In genomic region chr9:40391359-40391758, GRCm38 (mm10) we compare ENCODE assay signal across 10 mouse cellular contexts.
DNase-seq lines count a peak whose midpoint lies in the region; ATAC-seq lines count a peak whose summit lies in the region.
"Had no signal": no experiment of that assay in that cellular context is flagged by ENCODE, and none has a peak within 500 bp of the region (broad histone marks: within the 10 kb centered on the region; RNA-seq: fewer than 3 reads in every experiment).

No protein-coding gene starts in this region.

- H3K4me1 ChIP-seq in heart, embryonic 12.5 days (replicated peaks) = peaks cover 25% of the 10 kb centered on the region
- peaks cover 7% of the 10 kb centered on the region for H3K4me1 ChIP-seq in hindbrain, embryonic 11.5 days (replicated peaks; ENCODE audit: control insufficient read depth, insufficient read depth, low read length)
- peaks cover 13% of the 10 kb centered on the region for H3K4me1 ChIP-seq in midbrain, embryonic 11.5 days (ENCODE audit: control insufficient read depth, insufficient read depth, low read length)

- peak overlapping the region; percentile 59 for H3K4me2 ChIP-seq in heart, embryonic 12.5 days
- peak overlapping the region; percentile 36 for H3K4me2 ChIP-seq in hindbrain, embryonic 11.5 days (replicated peaks; ENCODE audit: low read depth, low read length)
- peak overlapping the region; percentile 42 for H3K4me2 ChIP-seq in midbrain, embryonic 11.5 days

- H3K36me3 ChIP-seq in heart, embryonic 12.5 days = no peaks in the 10 kb centered on the region
- H3K36me3 ChIP-seq in hindbrain, embryonic 11.5 days (ENCODE audit: control insufficient read depth, insufficient read depth, low read length) = no peaks in the 10 kb centered on the region
- H3K36me3 ChIP-seq in midbrain, embryonic 11.5 days (ENCODE audit: control insufficient read depth, insufficient read depth, low read length) = no peaks in the 10 kb centered on the region
- H3K36me3 ChIP-seq: liver, embryonic 15.5 days had no signal

- peak overlapping the region; percentile 49; the same call in 1 of the 2 replicates for H3K9ac ChIP-seq in heart, embryonic 12.5 days
- H3K9ac ChIP-seq in hindbrain, embryonic 11.5 days (ENCODE audit: low read depth, low read length) = peak overlapping the region; percentile 16; the same call in 1 of the 2 replicates
- peak overlapping the region; percentile 52 for H3K9ac ChIP-seq in midbrain, embryonic 11.5 days (ENCODE audit: low read length)
- H3K9ac ChIP-seq: liver, embryonic 15.5 days had no signal

- 57% methylated on average over 17 of the region's 17 CpGs for WGBS in heart, embryonic 12.5 days
- 69% methylated on average over 17 of the region's 17 CpGs for WGBS in hindbrain, embryonic 11.5 days
- WGBS in midbrain, embryonic 11.5 days = 66% methylated on average over 17 of the region's 17 CpGs

- H3K27ac ChIP-seq in heart, embryonic 12.5 days (ENCODE audit: poor library complexity, severe bottlenecking) = no peak overlapping the region
- H3K27ac ChIP-seq in hindbrain, embryonic 11.5 days (ENCODE audit: low read depth, low read length) = no peak overlapping the region
- no peak overlapping the region for H3K27ac ChIP-seq in midbrain, embryonic 11.5 days (ENCODE audit: low read depth, low read length)
- H3K27ac ChIP-seq: liver, embryonic 15.5 days had no signal

- no peak; the same call in 1 of the 2 replicates for ATAC-seq in heart, embryonic 12.5 days (ENCODE audit: insufficient number of reproducible peaks, low FRiP score)
- ATAC-seq in hindbrain, embryonic 11.5 days (ENCODE audit: low FRiP score) = peak; percentile 12; the same call in 1 of the 2 replicates
- peak; percentile 14; the same call in 1 of the 2 replicates for ATAC-seq in midbrain, embryonic 11.5 days (ENCODE audit: low FRiP score)

- DNase-seq in heart, adult 9 months (ENCODE audit: low spot score in 2 of 2) = no peak
- DNase-seq in ZHBTc4 (ENCODE audit: low read depth, low spot score) = peak; percentile 32
- no peak for DNase-seq in hindbrain, embryonic 11.5 days (ENCODE audit: low spot score)
- DNase-seq in midbrain, embryonic 11.5 days (ENCODE audit: low spot score, missing footprints) = no peak
- no peak for DNase-seq in layer of hippocampus, adult 18-20 months (ENCODE audit: low spot score in 2 of 2)
- no peak for DNase-seq in spleen, postnatal 10 days (ENCODE audit: low spot score in 2 of 2)
- no peak for DNase-seq in layer of hippocampus, adult 11-12 months (ENCODE audit: low spot score)
- DNase-seq: right cerebral cortex, postnatal 14 days had no signal

- no peaks in the 10 kb centered on the region for H3K9me3 ChIP-seq in heart, embryonic 12.5 days (replicated peaks)
- H3K9me3 ChIP-seq in hindbrain, embryonic 11.5 days (ENCODE audit: control insufficient read depth, low read length) = no peaks in the 10 kb centered on the region
- no peaks in the 10 kb centered on the region for H3K9me3 ChIP-seq in midbrain, embryonic 11.5 days (ENCODE audit: control insufficient read depth, low read length)
- H3K9me3 ChIP-seq: liver, embryonic 15.5 days had no signal

- H3K4me3 ChIP-seq in heart, embryonic 12.5 days = no peak overlapping the region
- H3K4me3 ChIP-seq in hindbrain, embryonic 11.5 days (ENCODE audit: low read depth, low read length) = no peak overlapping the region
- H3K4me3 ChIP-seq in midbrain, embryonic 11.5 days (ENCODE audit: low read depth, low read length) = 0 out of 2 replicates have a peak overlapping the region, but pooled peaks have one; percentile 6
- H3K4me3 ChIP-seq: liver, embryonic 15.5 days had no signal

- H3K27me3 ChIP-seq in heart, embryonic 12.5 days (replicated peaks) = no peaks in the 10 kb centered on the region
- H3K27me3 ChIP-seq in hindbrain, embryonic 11.5 days (ENCODE audit: control insufficient read depth, insufficient read depth, low read length) = no peaks in the 10 kb centered on the region
- H3K27me3 ChIP-seq in midbrain, embryonic 11.5 days (ENCODE audit: control insufficient read depth, insufficient read depth, low read length) = no peaks in the 10 kb centered on the region
- H3K27me3 ChIP-seq: liver, embryonic 15.5 days had no signal
